ENCODE assay signal across 23 mouse cellular contexts in the genomic region with DNA sequence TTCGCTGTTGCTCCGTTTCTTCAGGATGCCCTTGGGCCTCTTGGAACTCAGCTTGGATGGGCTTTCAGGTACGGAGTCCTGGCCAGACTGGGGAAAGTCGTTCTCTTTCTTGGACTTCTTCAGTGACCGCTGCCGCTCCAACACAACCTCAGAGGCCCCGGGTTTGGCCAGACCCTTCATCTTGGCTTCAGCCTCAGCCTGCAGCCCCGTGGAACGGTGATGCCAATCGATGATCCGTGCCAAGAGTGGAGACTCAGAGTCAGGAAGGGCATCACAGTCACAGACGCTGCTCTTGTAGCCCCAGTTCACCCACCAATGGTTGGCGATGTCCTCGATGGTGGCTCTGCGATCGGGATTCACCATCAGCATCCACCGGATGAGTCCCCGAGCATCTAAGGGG.
A peak's percentile ranks its signal among the peaks of the same experiment; 100 is the strongest.
DNase-seq lines count a peak whose midpoint lies in the region; TF ChIP-seq lines count a peak whose summit lies in the region.
"Had no signal": no experiment of that assay in that cellular context is flagged by ENCODE, and none has a peak within 500 bp of the region (broad histone marks: within the 10 kb centered on the region; RNA-seq: fewer than 3 reads in every experiment).

No protein-coding gene starts in this region.

- peak; percentile 41 for DNase-seq in cerebellum, adult 9-11 months
- DNase-seq in cerebellum, adult 11 months, result no peak
- peak; percentile 81 for DNase-seq in heart, adult 11 months
- DNase-seq in heart, adult 9 months (ENCODE audit: low spot score in 2 of 2), result no peak
- DNase-seq in left cerebral cortex, adult 2 months (ENCODE audit: extremely low spot score in 1 of 2, low spot score in 2 of 2), result no peak
- DNase-seq in left cerebral cortex, adult 8-10 months (ENCODE audit: low spot score in 2 of 2), result no peak
- DNase-seq in testis, postnatal 10 days (ENCODE audit: low spot score), result peak; percentile 37
- no peak for DNase-seq in testis, postnatal 14 days (ENCODE audit: low spot score)
- DNase-seq: adrenal gland, postnatal 10 days; adrenal gland, postnatal 36 days; B cell, adult 2 months; embryo, embryonic 11 days; gastrocnemius, postnatal 25 days; kidney, adult 11 months had no signal

- intact Hi-C loops in left cerebral cortex, adult 2 months (cut with DNase I), result no loop called here

- H3K27ac ChIP-seq in left cerebral cortex, adult 2 months, result peak overlapping the region; percentile 4; the same call in 1 of the 2 replicates
- H3K27ac ChIP-seq: embryonic facial prominence, embryonic 10.5 days; embryonic facial prominence, embryonic 13.5 days; forebrain, embryonic 12.5 days; forebrain, embryonic 15.5 days; heart, embryonic 13.5 days; hindbrain, embryonic 10.5 days; hindbrain, embryonic 13.5 days; intestine, embryonic 15.5 days had no signal

- no peak overlapping the region for H3K4me3 ChIP-seq in left cerebral cortex, adult 2 months
- H3K4me3 ChIP-seq: embryonic facial prominence, embryonic 10.5 days; embryonic facial prominence, embryonic 13.5 days; erythroblast, embryonic 14.5 days; forebrain, embryonic 12.5 days; forebrain, embryonic 15.5 days; heart, embryonic 13.5 days; hindbrain, embryonic 10.5 days; hindbrain, embryonic 13.5 days; intestine, embryonic 15.5 days had no signal

- no peak for TF ChIP-seq CTCF in left cerebral cortex, adult 2 months (IDR thresholded peaks at IDR 0.05)

Comparison
In these comparisons a context has a peak if more than half of its experiments do, and no peak if none do; other contexts are left out.
1. DNase-seq: peak in cerebellum, adult 9-11 months (single experiment), heart, adult 11 months (single experiment) and testis, postnatal 10 days (single experiment); none in cerebellum, adult 11 months (single experiment), heart, adult 9 months (0 of 2), left cerebral cortex, adult 2 months (0 of 2), left cerebral cortex, adult 8-10 months (0 of 2) and testis, postnatal 14 days (single experiment).